Mouse (Mus musculus) bone marrow, adult 2 months (tissue): ENCODE measurements around the gene Chil1.

ENCODE experiments used
- CTCF ChIP-seq: fragments of 200-500 bp; IDR thresholded peaks from 2 replicates; pipeline ENCODE4 v1.5.1; 2011; ENCODE audit warnings: low read length, control low read depth; ENCODE audit not compliant: control insufficient read depth, insufficient read depth
- POLR2A ChIP-seq: fragments of 200-500 bp; IDR thresholded peaks from 2 replicates; pipeline ENCODE4 v1.6.1; 2011; ENCODE audit warnings: low read depth, mild to moderate bottlenecking, control low read depth, low read length, borderline replicate concordance; ENCODE audit not compliant: control insufficient read depth

GRCm38 (mm10) chr1:134211631-134212030 is 29.7 kb downstream of the Chil1 start:
- no peak for TF ChIP-seq CTCF
- TF ChIP-seq POLR2A: no peak
